Mouse (Mus musculus): Measurements from ENCODE around the gene 4930556J24Rik. TPM values are rescaled to one million over a fixed set of nuclear protein-coding genes. Genes with fewer than 3 reads are reported as not detected.
"Not testable (repeated sequence)": the region's sequence is repeated elsewhere in the genome, so short reads cannot be mapped to it uniquely, and the experiment has no call there.

Gene 4930556J24Rik
- polyA plus RNA-seq (2011; ENCODE audit: insufficient read depth, insufficient read length, low read depth, missing spikeins) = not detected in 2 replicates

DNA sequence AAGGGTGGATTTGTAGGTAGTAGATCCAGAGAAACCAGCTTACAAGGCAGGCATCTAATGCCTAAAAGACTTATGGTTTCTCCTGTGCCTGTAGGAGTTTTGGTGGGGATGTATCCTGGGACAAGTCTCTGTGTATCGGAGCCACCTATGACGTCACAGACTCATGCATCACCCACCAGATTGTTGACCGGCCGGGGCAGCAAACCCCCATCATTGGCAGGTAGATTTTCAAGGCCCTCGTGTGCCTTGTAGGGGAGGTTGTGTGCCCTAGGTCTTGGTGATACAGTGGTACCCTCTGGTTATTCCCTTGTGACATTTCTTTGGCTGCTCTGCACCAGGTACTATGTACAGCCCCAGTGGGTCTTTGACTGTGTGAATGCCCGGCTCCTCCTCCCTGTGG is at the start of gene 4930556J24Rik:
4930556J24Rik (minus strand) TSS at position 101 of the 400 bp plus-strand sequence.
- H3K9ac ChIP-seq (ENCODE audit: low read depth, poor library complexity, severe bottlenecking) = no peak within 1 kb of the TSS
- H3K27me3 ChIP-seq (ENCODE audit: control insufficient read depth, insufficient read depth, low read length, poor library complexity, severe bottlenecking) = no peaks in the 10 kb centered on the region
- TF ChIP-seq CTCF (IDR thresholded peaks at IDR 0.05; ENCODE audit: low read depth, low read length) = no peak
- no peak for TF ChIP-seq EP300 (IDR thresholded peaks at IDR 0.05; ENCODE audit: insufficient read depth, low read depth, low read length)
- TF ChIP-seq POLR2A (IDR thresholded peaks at IDR 0.05; ENCODE audit: insufficient read depth, low read length) = no peak
- no peaks in the 10 kb centered on the region for H3K4me1 ChIP-seq (ENCODE audit: control insufficient read depth, insufficient read depth, low read length)
- no peaks in the 10 kb centered on the region for H3K9me3 ChIP-seq (replicated peaks; ENCODE audit: control insufficient read depth, insufficient read depth, low read length, poor library complexity, severe bottlenecking)
- H3K27ac ChIP-seq (ENCODE audit: insufficient read depth, low read length) = no peak within 1 kb of the TSS
- no peak within 1 kb of the TSS for H3K4me3 ChIP-seq (ENCODE audit: low read depth, low read length)
- peaks cover 70% of the 10 kb centered on the region for H3K36me3 ChIP-seq (ENCODE audit: control insufficient read depth, insufficient read depth, low read length, poor library complexity, severe bottlenecking)

DNA sequence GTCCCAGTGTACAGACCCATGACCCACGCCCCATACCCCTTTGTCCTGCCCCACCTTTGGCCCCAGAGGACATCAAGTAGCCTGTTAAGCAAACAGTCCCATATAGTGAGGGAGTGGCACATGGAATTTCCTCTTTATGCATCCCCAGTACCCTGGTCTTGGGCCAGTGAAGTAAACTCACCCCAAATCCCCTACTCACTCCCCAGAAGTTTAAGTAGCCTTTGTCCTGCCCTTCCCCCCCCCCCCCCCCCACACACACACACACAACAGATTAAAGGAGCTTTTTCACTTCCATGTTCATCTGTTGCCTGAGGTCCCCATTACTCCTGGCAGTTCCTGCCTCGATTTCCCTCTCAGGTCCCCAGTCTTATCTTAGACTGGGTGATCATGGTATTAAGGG is 46.7 kb upstream of the 4930556J24Rik start:
- H3K9ac ChIP-seq (ENCODE audit: low read depth, poor library complexity, severe bottlenecking) = no peak overlapping the region
- no peak overlapping the region for H3K4me3 ChIP-seq (ENCODE audit: low read depth, low read length)
- no peaks in the 10 kb centered on the region; the same call in 1 of the 2 replicates for H3K27me3 ChIP-seq (ENCODE audit: control insufficient read depth, insufficient read depth, low read length, poor library complexity, severe bottlenecking)
- peaks cover 2% of the 10 kb centered on the region for H3K4me1 ChIP-seq (ENCODE audit: control insufficient read depth, insufficient read depth, low read length)
- no peak for TF ChIP-seq POLR2A (IDR thresholded peaks at IDR 0.05; ENCODE audit: insufficient read depth, low read length)
- no peak for TF ChIP-seq EP300 (IDR thresholded peaks at IDR 0.05; ENCODE audit: insufficient read depth, low read depth, low read length)
- TF ChIP-seq CTCF (IDR thresholded peaks at IDR 0.05; ENCODE audit: low read depth, low read length) = no peak
- no peak overlapping the region for H3K27ac ChIP-seq (ENCODE audit: insufficient read depth, low read length)
- no peaks in the 10 kb centered on the region for H3K36me3 ChIP-seq (ENCODE audit: control insufficient read depth, insufficient read depth, low read length, poor library complexity, severe bottlenecking)
- H3K9me3 ChIP-seq (replicated peaks; ENCODE audit: control insufficient read depth, insufficient read depth, low read length, poor library complexity, severe bottlenecking) = 0 out of 2 replicates have a peak, but pooled peaks cover 3% of the 10 kb centered on the region

DNA sequence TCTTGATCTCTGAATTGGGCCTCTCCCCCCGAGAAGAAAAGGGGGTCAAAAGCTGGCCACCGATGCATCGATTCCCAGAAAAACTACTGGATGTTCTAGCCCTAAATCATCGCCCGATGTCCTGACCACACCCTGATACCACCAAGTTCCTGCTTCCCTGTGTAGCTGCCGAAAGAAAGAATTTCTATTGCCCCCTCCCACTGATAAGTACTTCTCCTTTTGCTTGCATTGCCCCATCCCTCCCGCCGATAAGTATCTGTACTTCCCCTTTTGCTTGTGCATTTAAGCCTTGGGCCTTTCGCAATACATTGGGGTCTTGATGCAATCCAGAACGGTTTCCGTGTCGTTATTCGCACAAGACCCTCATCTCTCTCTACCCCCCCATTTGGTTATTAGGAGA is 45.5 kb upstream of the 4930556J24Rik start:
- not testable (repeated sequence) for H3K4me1 ChIP-seq (ENCODE audit: control insufficient read depth, insufficient read depth, low read length); H3K27me3 ChIP-seq (ENCODE audit: control insufficient read depth, insufficient read depth, low read length, poor library complexity, severe bottlenecking); H3K27ac ChIP-seq (ENCODE audit: insufficient read depth, low read length); H3K9me3 ChIP-seq (replicated peaks; ENCODE audit: control insufficient read depth, insufficient read depth, low read length, poor library complexity, severe bottlenecking); H3K36me3 ChIP-seq (ENCODE audit: control insufficient read depth, insufficient read depth, low read length, poor library complexity, severe bottlenecking); H3K4me3 ChIP-seq (ENCODE audit: low read depth, low read length); H3K9ac ChIP-seq (ENCODE audit: low read depth, poor library complexity, severe bottlenecking)

DNA sequence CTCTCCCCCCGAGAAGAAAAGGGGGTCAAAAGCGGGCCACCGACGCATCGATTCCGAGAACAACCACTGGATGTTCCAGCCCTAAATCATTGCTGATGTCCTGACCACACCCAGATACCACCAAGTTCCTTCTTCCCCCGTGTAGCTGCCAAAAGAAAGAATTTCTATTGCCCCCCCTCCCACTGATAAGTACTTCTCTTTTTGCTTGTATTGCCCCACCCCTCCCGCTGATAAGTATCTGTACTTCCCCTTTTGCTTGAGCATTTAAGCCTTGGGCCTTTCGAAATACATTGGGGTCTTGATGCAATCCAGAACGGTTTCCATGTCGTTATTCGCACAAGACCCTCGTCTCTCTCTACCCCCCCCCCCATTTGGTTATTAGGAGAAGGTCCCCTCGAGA is 39.2 kb upstream of the 4930556J24Rik start:
- not testable (repeated sequence) for H3K27me3 ChIP-seq (ENCODE audit: control insufficient read depth, insufficient read depth, low read length, poor library complexity, severe bottlenecking); H3K4me1 ChIP-seq (ENCODE audit: control insufficient read depth, insufficient read depth, low read length); H3K4me3 ChIP-seq (ENCODE audit: low read depth, low read length); H3K27ac ChIP-seq (ENCODE audit: insufficient read depth, low read length); H3K9ac ChIP-seq (ENCODE audit: low read depth, poor library complexity, severe bottlenecking); H3K36me3 ChIP-seq (ENCODE audit: control insufficient read depth, insufficient read depth, low read length, poor library complexity, severe bottlenecking); H3K9me3 ChIP-seq (replicated peaks; ENCODE audit: control insufficient read depth, insufficient read depth, low read length, poor library complexity, severe bottlenecking)

DNA sequence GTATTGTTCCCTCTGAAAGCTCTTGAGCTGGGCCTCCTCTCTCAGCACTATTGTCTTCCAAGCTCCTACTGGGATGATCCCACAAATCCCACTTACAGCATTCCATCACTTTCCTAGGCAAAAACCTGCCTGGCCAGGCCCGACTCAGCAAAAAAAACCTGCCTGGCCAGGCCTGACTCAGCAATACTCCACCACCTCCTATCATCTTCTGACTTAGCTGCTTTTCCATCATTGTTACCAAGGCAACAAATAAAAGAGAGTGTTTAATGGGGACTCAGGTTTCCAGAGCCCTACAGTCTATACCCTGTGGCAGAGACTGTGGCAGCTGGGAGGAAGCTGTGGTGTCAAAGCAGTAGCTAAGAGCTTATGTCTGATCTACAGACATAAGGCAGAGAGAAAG is 36.0 kb upstream of the 4930556J24Rik start:
- Histone ChIP-seq H3K9ac (ENCODE audit: low read depth, poor library complexity, severe bottlenecking) (no peak overlapping the region), H3K4me1 (ENCODE audit: control insufficient read depth, insufficient read depth, low read length) (no peaks in the 10 kb centered on the region), H3K9me3 (replicated peaks; ENCODE audit: control insufficient read depth, insufficient read depth, low read length, poor library complexity, severe bottlenecking) (no peaks in the 10 kb centered on the region; the same call in 1 of the 2 replicates), H3K27ac (ENCODE audit: insufficient read depth, low read length) (no peak overlapping the region), H3K36me3 (ENCODE audit: control insufficient read depth, insufficient read depth, low read length, poor library complexity, severe bottlenecking) (no peaks in the 10 kb centered on the region), H3K4me3 (ENCODE audit: low read depth, low read length) (no peak overlapping the region), H3K27me3 (ENCODE audit: control insufficient read depth, insufficient read depth, low read length, poor library complexity, severe bottlenecking) (no peaks in the 10 kb centered on the region)
- TF ChIP-seq POLR2A (IDR thresholded peaks at IDR 0.05; ENCODE audit: insufficient read depth, low read length) (no peak), EP300 (IDR thresholded peaks at IDR 0.05; ENCODE audit: insufficient read depth, low read depth, low read length) (no peak), CTCF (IDR thresholded peaks at IDR 0.05; ENCODE audit: low read depth, low read length) (no peak)

DNA sequence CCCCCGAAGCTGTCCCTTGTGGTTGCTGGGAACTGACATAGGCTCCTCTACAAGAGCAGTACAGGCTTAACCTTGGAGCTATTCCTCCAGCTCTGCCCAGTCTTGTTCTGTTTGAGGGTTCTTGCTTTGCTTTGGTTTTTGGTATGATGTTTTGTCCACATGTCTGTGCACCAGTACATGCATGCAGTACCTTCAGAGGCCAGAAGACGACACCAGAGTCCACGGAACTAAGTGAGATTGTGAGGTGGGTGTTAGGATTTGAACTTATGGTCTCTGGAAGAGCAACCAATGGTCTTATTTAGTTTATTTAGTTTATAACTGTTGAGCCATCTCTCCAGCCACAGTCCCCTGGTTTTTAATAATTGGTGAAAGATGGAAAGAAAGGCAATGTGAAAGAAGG is 29.9 kb upstream of the 4930556J24Rik start:
- no peak overlapping the region for H3K9ac ChIP-seq (ENCODE audit: low read depth, poor library complexity, severe bottlenecking)
- no peaks in the 10 kb centered on the region for H3K4me1 ChIP-seq (ENCODE audit: control insufficient read depth, insufficient read depth, low read length)
- H3K27me3 ChIP-seq (ENCODE audit: control insufficient read depth, insufficient read depth, low read length, poor library complexity, severe bottlenecking) = no peaks in the 10 kb centered on the region

More for the DNA sequence above, 29.9 kb upstream of the 4930556J24Rik start:
- Histone ChIP-seq H3K36me3 (ENCODE audit: control insufficient read depth, insufficient read depth, low read length, poor library complexity, severe bottlenecking) (no peaks in the 10 kb centered on the region), H3K9me3 (replicated peaks; ENCODE audit: control insufficient read depth, insufficient read depth, low read length, poor library complexity, severe bottlenecking) (no peaks in the 10 kb centered on the region), H3K4me3 (ENCODE audit: low read depth, low read length) (no peak overlapping the region), H3K27ac (ENCODE audit: insufficient read depth, low read length) (no peak overlapping the region)
- TF ChIP-seq EP300 (IDR thresholded peaks at IDR 0.05; ENCODE audit: insufficient read depth, low read depth, low read length) = no peak
- no peak for TF ChIP-seq POLR2A (IDR thresholded peaks at IDR 0.05; ENCODE audit: insufficient read depth, low read length)
- no peak for TF ChIP-seq CTCF (IDR thresholded peaks at IDR 0.05; ENCODE audit: low read depth, low read length)
